Mouse (Mus musculus): ENCODE results near the gene Frmd4a. TPM values are rescaled to one million over a fixed set of nuclear protein-coding genes. Genes with fewer than 3 reads are reported as not detected.

Frmd4a gene
- polyA plus RNA-seq, 1 experiment from 2014 or later, result 3.8 TPM

DNA sequence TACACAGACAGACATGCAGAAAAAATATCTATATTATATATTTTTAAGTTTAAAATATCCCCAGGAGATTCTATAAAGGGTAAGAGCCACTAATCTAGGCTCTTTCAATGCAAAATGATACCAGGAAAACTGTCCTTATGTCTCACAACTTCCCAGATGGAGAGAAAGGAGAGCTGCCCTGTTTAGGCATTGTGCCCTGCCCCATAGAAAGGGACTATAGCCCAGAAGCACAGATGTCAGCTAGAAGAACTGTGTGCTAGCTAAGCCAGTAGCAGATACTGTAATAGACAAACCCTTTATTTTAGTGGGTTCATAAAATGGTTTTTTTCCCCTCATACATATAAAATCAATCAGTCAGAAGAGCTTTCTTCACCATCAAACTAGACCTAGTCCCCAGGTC lies 175.7 kb downstream of the Frmd4a start:
- no peak for DNase-seq (ENCODE audit: low spot score)
- ATAC-seq (ENCODE audit: low FRiP score, low TSS enrichment), result no peak
- no peak for TF ChIP-seq EP300 (optimal IDR thresholded peaks at IDR 0.05)
- TF ChIP-seq CTCF (IDR thresholded peaks at IDR 0.05; ENCODE audit: low read depth), result no peak

DNA sequence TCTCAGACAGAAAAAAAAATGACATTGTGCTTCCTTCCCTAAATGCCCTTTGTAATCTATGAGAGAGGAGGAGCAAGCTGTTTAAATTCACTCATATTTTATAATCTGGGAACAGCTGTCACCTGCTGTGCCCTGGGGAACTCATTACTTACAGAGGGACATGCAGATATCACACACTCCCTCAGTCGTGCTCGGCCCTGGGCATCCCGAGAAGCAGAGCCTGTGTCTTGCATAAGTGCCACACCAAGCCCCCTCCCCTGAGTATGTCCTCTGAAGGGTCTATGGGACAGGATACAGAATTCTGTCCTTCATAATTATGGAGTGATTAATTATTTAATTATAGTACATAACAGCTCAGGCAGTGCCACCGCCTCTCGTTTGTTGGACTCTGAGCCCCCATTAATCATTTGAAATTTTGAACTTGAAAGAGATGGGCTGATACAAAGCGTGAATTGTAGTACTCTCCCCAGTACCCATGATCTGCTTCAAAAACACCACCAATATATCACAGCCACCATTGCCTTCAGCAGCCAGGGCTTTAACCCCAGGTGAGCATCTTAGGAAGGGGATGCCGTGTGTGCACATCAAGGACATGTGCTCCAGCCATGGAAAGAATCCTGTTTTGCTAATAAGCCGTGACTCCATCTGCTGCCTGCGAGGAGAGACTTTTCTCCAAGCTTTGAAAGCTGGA lies 177.0 kb downstream of the Frmd4a start:
- no peak for TF ChIP-seq EP300 (optimal IDR thresholded peaks at IDR 0.05)
- TF ChIP-seq CTCF (IDR thresholded peaks at IDR 0.05; ENCODE audit: low read depth), result no peak
- DNase-seq (ENCODE audit: low spot score), result no peak
- H3K4me3 ChIP-seq (ENCODE audit: low read depth, low read length), result no peak overlapping the region
- H3K9ac ChIP-seq (ENCODE audit: low read length), result no peak overlapping the region
- H3K9me3 ChIP-seq (ENCODE audit: control insufficient read depth, low read length), result no peaks in the 10 kb centered on the region
- WGBS, result 68% methylated on average over 9 of the region's 9 CpGs
- H3K27me3 ChIP-seq (ENCODE audit: control insufficient read depth, insufficient read depth, low read length), result no peaks in the 10 kb centered on the region
- no peak overlapping the region for H3K4me2 ChIP-seq (replicated peaks; ENCODE audit: low read depth)
- H3K27ac ChIP-seq (replicated peaks), result no peak overlapping the region
- no peaks in the 10 kb centered on the region for H3K4me1 ChIP-seq (replicated peaks; ENCODE audit: control insufficient read depth, insufficient read depth)
- H3K36me3 ChIP-seq (ENCODE audit: control insufficient read depth, insufficient read depth, low read length), result no peaks in the 10 kb centered on the region
- ATAC-seq (ENCODE audit: low FRiP score, low TSS enrichment), result no peak

More for the DNA sequence above, 175.7 kb downstream of the Frmd4a start:
- Histone ChIP-seq H3K27ac (replicated peaks) (no peak overlapping the region), H3K36me3 (ENCODE audit: control insufficient read depth, insufficient read depth, low read length) (no peaks in the 10 kb centered on the region), H3K4me3 (ENCODE audit: low read depth, low read length) (no peak overlapping the region), H3K4me2 (replicated peaks; ENCODE audit: low read depth) (no peak overlapping the region), H3K27me3 (ENCODE audit: control insufficient read depth, insufficient read depth, low read length) (no peaks in the 10 kb centered on the region), H3K9me3 (ENCODE audit: control insufficient read depth, low read length) (no peaks in the 10 kb centered on the region), H3K9ac (ENCODE audit: low read length) (no peak overlapping the region), H3K4me1 (replicated peaks; ENCODE audit: control insufficient read depth, insufficient read depth) (no peaks in the 10 kb centered on the region)

DNA sequence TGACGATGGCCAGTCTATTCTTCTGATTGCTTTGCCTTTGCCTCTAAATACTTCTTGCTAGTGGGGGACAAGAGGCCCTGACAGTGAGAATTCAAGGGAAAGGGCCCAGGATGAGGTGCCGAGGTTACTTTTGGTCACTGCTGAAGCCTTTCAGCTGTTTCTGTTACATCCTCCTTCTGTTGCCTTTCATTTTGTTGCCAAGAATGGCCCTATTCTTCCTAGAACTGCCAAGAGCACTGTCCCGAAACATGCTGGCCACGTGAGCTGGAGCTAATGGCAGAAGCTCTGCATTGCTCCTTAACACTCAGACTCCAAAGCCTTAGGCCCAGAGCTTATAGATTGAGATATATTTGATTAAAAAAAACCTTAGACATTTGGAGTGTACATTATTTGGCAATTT lies 178.5 kb downstream of the Frmd4a start:
- WGBS, result 65% methylated on average over 4 of the region's 4 CpGs
- Histone ChIP-seq H3K9ac (ENCODE audit: low read length) (no peak overlapping the region), H3K4me2 (replicated peaks; ENCODE audit: low read depth) (no peak overlapping the region), H3K36me3 (ENCODE audit: control insufficient read depth, insufficient read depth, low read length) (no peaks in the 10 kb centered on the region), H3K4me3 (ENCODE audit: low read depth, low read length) (no peak overlapping the region), H3K27me3 (ENCODE audit: control insufficient read depth, insufficient read depth, low read length) (no peaks in the 10 kb centered on the region), H3K27ac (replicated peaks) (no peak overlapping the region), H3K9me3 (ENCODE audit: control insufficient read depth, low read length) (no peaks in the 10 kb centered on the region), H3K4me1 (replicated peaks; ENCODE audit: control insufficient read depth, insufficient read depth) (no peaks in the 10 kb centered on the region)
- TF ChIP-seq CTCF (IDR thresholded peaks at IDR 0.05; ENCODE audit: low read depth) (no peak), EP300 (optimal IDR thresholded peaks at IDR 0.05) (no peak)
- no peak for ATAC-seq (ENCODE audit: low FRiP score, low TSS enrichment)
- no peak for DNase-seq (ENCODE audit: low spot score)

DNA sequence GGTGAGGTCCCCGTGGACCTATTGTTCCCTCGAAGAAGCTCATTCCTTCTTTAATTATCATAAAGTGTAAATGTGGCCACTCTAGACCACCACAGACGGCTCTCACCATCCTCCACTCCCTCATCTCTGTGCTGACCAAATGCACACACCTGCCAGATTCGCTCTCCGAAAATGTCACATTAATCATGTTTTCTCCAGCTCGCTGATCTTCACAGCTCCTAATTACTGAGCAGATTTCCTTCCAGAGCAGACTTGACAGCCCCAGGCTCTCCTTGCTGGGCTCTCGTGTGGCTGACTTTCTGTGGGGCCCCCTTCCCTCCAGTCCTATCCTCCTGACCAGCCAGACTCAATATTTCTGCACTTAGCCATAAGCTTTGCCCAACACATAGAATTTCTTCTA lies 191.7 kb downstream of the Frmd4a start:
- no peak for DNase-seq (ENCODE audit: low spot score)
- WGBS, result 56% methylated on average over 7 of the region's 7 CpGs
- Histone ChIP-seq H3K9ac (ENCODE audit: low read length) (no peak overlapping the region), H3K4me2 (replicated peaks; ENCODE audit: low read depth) (no peak overlapping the region), H3K36me3 (ENCODE audit: control insufficient read depth, insufficient read depth, low read length) (no peaks in the 10 kb centered on the region), H3K4me3 (ENCODE audit: low read depth, low read length) (no peak overlapping the region), H3K4me1 (replicated peaks; ENCODE audit: control insufficient read depth, insufficient read depth) (no peaks in the 10 kb centered on the region), H3K27me3 (ENCODE audit: control insufficient read depth, insufficient read depth, low read length) (no peaks in the 10 kb centered on the region), H3K9me3 (ENCODE audit: control insufficient read depth, low read length) (no peaks in the 10 kb centered on the region), H3K27ac (replicated peaks) (no peak overlapping the region)
- ATAC-seq (ENCODE audit: low FRiP score, low TSS enrichment), result no peak
- TF ChIP-seq EP300 (optimal IDR thresholded peaks at IDR 0.05) (no peak), CTCF (IDR thresholded peaks at IDR 0.05; ENCODE audit: low read depth) (no peak)

DNA sequence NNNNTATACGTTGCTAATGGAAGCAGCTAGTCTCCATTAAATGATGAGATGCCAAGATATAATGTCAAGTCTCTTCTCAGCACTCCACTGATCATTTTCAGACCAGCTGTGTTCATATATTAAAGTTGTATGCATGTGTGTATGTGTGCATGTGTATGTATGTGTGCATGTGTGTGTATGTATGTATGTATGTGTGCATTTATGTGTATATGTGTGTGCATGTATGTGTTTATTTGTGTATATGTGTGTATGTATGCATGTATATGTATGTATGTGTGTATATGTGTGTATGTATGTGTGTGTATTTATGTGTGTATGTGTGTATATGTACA lies 204.9 kb downstream of the Frmd4a start:
- Histone ChIP-seq H3K4me2 (replicated peaks; ENCODE audit: low read depth) (no peak overlapping the region), H3K4me3 (ENCODE audit: low read depth, low read length) (no peak overlapping the region), H3K27ac (replicated peaks) (no peak overlapping the region), H3K9me3 (ENCODE audit: control insufficient read depth, low read length) (no peaks in the 10 kb centered on the region), H3K27me3 (ENCODE audit: control insufficient read depth, insufficient read depth, low read length) (no peaks in the 10 kb centered on the region), H3K4me1 (replicated peaks; ENCODE audit: control insufficient read depth, insufficient read depth) (no peaks in the 10 kb centered on the region), H3K36me3 (ENCODE audit: control insufficient read depth, insufficient read depth, low read length) (no peaks in the 10 kb centered on the region), H3K9ac (ENCODE audit: low read length) (no peak overlapping the region)
- TF ChIP-seq CTCF (IDR thresholded peaks at IDR 0.05; ENCODE audit: low read depth) (no peak), EP300 (optimal IDR thresholded peaks at IDR 0.05) (no peak)
- WGBS, result 0% methylated on average over 1 of the region's 1 CpGs
- DNase-seq (ENCODE audit: low spot score) (no peak), ATAC-seq (ENCODE audit: low FRiP score, low TSS enrichment) (no peak)

DNA sequence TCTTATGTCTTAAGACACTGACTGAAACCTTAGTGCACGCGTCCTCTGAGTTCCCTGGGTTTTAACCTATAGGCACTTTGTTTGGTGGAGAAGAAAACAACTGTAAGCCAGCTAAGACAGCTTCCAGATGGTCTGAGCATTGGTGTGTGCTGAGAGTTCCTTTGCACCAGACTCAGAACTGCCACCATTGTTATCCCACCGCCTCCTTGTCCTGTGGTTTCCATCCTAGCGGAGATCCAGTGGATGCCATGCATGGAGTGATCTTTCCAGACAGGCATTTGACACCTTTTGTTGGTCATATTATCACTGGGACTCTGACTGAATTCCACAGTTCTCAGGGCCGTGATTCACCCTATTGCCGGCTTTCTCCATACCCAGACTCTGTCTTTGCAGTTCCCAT lies 205.8 kb downstream of the Frmd4a start:
- TF ChIP-seq EP300 (optimal IDR thresholded peaks at IDR 0.05), result no peak
- no peak for TF ChIP-seq CTCF (IDR thresholded peaks at IDR 0.05; ENCODE audit: low read depth)
- no peaks in the 10 kb centered on the region for H3K27me3 ChIP-seq (ENCODE audit: control insufficient read depth, insufficient read depth, low read length)
- no peaks in the 10 kb centered on the region for H3K4me1 ChIP-seq (replicated peaks; ENCODE audit: control insufficient read depth, insufficient read depth)
- H3K9ac ChIP-seq (ENCODE audit: low read length), result no peak overlapping the region
- H3K27ac ChIP-seq (replicated peaks), result no peak overlapping the region
- no peak overlapping the region for H3K4me2 ChIP-seq (replicated peaks; ENCODE audit: low read depth)
- H3K36me3 ChIP-seq (ENCODE audit: control insufficient read depth, insufficient read depth, low read length), result no peaks in the 10 kb centered on the region
- ATAC-seq (ENCODE audit: low FRiP score, low TSS enrichment) (no peak), DNase-seq (ENCODE audit: low spot score) (no peak)
- 80% methylated on average over 6 of the region's 6 CpGs for WGBS
- no peaks in the 10 kb centered on the region for H3K9me3 ChIP-seq (ENCODE audit: control insufficient read depth, low read length)
- no peak overlapping the region for H3K4me3 ChIP-seq (ENCODE audit: low read depth, low read length)

Measured in stomach, postnatal 0 days (tissue).